Mouse (Mus musculus) common myeloid progenitor, adult 5-6 weeks (primary cell): Measurements from ENCODE around the gene Gpc1. TPM values are rescaled to one million over a fixed set of nuclear protein-coding genes. Genes with fewer than 3 reads are reported as not detected.
A peak's percentile ranks its signal among the peaks of the same experiment; 100 is the strongest.

Experiments
- ATAC-seq: replicated peaks from 2 replicates; pipeline ENCODE4 v1.8.0; 2016; ENCODE audit warnings: low read depth, mild to moderate bottlenecking, moderate TSS enrichment, inconsistent platforms; ENCODE audit not compliant: poor library complexity, severe bottlenecking
- total RNA-seq: library from RNA; stranded (forward); fragments of 200-1000, 187-1606 nt; gene quantifications from 2 replicates; pipeline ENCODE4 v1.2.3, GENCODE M21; 2017

Gpc1 gene
- 11.5 and 11.8 TPM in 2 replicates for total RNA-seq

- peak; percentile 36; the same call in 1 of the 2 replicates for ATAC-seq
These were observed at the start of gene Gpc1 for GRCm38 (mm10) chr1:92831188-92832001. Gpc1 (plus strand) TSS chr1:92831645.

DNA sequence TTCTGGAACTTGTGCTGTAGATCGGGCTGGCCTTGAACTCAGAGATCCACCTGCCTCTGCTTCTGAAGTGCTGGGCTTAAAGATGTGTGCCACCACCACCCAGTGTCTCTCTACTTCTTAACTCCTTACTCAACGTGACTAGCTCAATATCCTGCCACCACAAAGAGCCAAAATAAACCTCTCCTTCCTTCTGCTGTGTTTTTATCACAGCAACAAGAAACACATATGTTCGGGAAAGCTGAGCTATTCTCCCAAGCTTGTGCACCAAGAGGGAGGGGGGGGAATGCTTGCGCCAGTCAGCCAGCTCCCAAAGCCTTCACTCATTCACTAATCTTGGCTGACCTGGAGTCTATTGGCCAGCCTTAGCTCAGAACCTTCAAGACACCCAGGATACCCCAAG is 49.6 kb upstream of the Gpc1 start:
- no peak for ATAC-seq

DNA sequence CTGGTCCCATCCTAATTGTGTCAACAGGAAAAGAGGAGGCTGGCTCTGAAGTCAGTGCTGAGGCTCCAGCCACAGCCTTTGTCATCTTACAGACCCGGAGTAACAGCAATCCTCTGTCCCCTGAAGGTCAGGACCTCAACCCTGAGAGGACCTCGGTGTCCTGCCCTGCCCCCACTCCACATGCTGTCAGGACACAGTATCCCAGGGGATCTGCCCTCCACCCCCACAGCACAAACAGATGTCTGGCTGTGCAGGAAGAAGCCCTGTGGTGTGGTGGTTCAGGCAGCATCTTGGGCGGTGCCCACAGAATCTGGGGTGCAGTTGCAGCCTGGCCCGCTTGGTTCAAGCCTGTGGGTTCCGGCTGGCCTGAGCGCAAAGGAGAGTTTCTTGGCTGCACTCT is 48.9 kb upstream of the Gpc1 start:
- no peak for ATAC-seq

- no peak for ATAC-seq
These were observed 44.2 kb upstream of the Gpc1 start for GRCm38 (mm10) chr1:92787221-92787620.

DNA sequence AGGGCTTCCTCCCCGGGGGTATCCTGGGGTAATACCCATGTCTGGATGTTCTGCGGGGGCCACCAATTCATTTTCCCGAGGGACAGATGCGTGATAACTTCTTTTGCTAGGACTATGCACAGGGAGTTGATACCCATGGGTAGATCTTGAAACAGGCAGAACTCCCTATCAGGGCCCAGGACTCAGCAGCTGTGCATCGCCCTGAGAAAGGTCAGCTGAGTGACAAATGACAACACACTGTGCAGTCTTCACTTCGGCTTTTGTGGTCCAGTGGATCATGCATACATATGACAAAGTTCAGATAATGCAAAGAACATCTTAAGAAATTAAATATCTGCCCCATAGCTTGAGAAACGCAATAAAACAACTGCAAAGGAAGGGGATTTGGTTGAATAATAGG is 43.4 kb upstream of the Gpc1 start:
- no peak for ATAC-seq

DNA sequence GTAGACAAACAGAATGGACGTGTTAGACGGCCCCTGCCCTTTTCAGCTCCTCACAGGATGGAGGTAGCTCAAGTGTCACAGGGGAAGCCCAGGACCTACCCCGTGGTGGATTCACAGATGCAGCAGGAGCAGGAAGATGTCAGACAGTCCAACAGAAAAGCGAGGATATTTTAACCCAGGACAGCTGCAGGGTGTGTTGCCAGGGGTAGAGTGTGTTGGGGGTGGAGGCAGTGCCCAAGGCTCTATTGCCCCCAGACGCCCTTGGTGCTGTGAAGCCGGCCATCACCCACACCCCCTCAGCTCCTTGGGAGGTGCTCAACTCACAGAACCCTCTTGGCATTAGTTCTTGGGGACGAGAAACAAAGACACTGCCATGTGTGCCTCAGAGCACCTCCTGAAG is 40.8 kb upstream of the Gpc1 start:
- no peak for ATAC-seq

GRCm38 (mm10) chr1:92791070-92791831 is 40.2 kb upstream of the Gpc1 start:
- ATAC-seq = peak; percentile 72

- ATAC-seq = no peak
These were observed 37.7 kb upstream of the Gpc1 start for GRCm38 (mm10) chr1:92793781-92794180.

GRCm38 (mm10) chr1:92798425-92798824 is 33.0 kb upstream of the Gpc1 start:
- peak; percentile 20; the same call in 1 of the 2 replicates for ATAC-seq

- peak; percentile 48 for ATAC-seq
These were observed 31.8 kb upstream of the Gpc1 start for GRCm38 (mm10) chr1:92799653-92800052.

DNA sequence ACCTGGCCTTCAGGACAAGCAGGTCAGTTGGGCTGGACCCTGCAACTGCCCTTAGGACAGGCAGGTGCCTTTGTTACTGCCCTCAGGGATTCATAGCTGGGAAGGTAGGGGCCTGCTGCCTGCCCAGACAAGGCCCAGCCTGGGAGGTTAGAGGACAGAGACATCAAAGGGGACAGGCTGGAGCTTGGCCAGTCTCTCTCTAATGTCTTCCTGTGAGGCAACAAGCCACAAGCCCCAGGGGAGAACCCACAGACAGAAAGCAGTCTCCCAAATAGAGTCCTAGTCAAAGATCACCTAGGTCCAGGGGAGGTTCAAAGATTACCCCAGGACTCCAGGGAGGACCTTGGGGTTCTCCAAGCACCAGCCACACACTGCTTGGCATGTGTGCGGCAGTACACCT is 29.1 kb upstream of the Gpc1 start:
- ATAC-seq = peak; percentile 18

DNA sequence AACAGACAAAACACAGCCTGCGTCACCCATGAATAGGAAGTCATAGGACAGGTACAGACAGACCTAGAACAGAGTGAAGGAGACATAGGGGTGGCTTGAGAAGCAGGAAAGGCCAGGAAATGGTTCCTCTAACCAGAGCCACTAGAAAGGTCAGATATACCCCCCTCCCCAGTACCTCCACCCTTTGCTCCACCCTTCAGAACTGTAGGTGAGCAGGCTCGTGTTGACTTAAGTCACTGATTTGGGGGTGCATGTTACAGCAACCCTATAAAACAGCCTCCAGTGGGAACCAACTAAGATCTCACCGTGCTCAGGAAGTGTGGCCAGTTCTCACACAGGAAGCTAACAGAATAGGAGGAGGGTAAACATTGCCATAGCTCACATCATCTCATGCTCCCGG is 28.1 kb upstream of the Gpc1 start:
- ATAC-seq = no peak

GRCm38 (mm10) chr1:92805181-92805580 is 26.3 kb upstream of the Gpc1 start:
- ATAC-seq = no peak

GRCm38 (mm10) chr1:92805836-92806235 is 25.6 kb upstream of the Gpc1 start:
- no peak for ATAC-seq

GRCm38 (mm10) chr1:92806720-92807119 is 24.7 kb upstream of the Gpc1 start:
- no peak for ATAC-seq

- no peak for ATAC-seq
These were observed 21.8 kb upstream of the Gpc1 start for GRCm38 (mm10) chr1:92809621-92810020.

DNA sequence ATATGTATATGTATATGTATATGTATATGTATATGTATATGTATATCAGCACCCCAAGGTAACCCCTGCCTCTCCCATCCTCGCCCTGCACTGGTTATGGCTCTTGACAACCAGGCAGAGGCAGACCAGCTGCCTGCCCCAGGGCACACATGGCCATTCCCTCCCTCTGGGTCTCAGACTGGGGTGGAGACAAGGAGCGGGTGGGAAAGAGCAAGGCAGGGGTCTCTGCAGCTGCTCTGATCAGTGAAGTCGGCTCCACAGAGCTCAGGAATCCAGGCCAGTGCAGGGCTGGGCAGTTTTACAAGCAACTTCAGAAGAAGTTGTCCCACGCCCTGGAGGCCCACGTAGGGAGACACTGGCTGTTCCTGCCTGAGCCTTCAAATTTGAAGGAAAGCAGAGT is 17.1 kb upstream of the Gpc1 start:
- ATAC-seq = no peak

- ATAC-seq = no peak
These were observed 16.3 kb upstream of the Gpc1 start for GRCm38 (mm10) chr1:92815100-92815499.

GRCm38 (mm10) chr1:92815756-92816294 is 15.6 kb upstream of the Gpc1 start:
- no peak for ATAC-seq

DNA sequence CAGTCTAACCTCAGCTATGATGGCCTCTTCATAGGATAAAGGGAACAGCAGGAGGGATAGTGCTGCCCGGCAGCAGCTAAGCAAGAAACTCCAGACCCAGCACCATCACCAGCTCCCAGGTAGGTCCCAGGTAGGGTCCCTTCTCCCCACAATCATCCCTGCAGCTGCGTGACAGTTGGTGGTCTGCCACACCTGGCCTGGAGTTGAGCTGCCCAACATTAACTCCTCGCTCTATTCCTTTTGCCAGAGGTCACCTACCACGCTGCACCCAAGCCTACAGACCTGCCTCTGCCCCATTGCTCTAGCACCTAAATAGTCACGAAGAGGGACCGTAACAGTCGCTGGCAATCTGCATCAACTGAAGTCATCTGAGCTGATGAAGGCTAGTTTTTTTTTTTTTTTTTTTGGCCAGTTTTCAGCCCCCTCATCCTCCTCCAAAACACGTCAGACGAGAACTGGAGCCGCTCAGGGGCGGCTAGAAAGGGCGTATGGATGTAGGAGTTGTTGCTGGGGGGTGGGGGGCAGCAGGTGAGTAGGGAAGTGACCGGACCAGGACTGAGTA is 738 bp upstream of the Gpc1 start:
- no peak for ATAC-seq
